Mouse (Mus musculus) heart, postnatal 25 days (tissue): ENCODE results near the gene Fan1. TPM values are rescaled to one million over a fixed set of nuclear protein-coding genes. Genes with fewer than 3 reads are reported as not detected.

Experiments used
- DNase-seq: peaks from one replicate; pipeline ENCODE4 v3.0.0; 2022; ENCODE audit warnings: low spot score
- intact Hi-C: fragments of 180-260 bp; cut with DNase I; formaldehyde crosslinking; loops from one replicate; pipeline ENCODE4 v1.15.1; 2025
- total RNA-seq, 2 experiments: library from RNA; stranded (reverse); gene quantifications; 2 replicates each; pipeline ENCODE4 v1.2.3; 2021

Gene Fan1
- total RNA-seq, 2 experiments from 2014 or later, result 8.4 to 8.8 TPM

DNA sequence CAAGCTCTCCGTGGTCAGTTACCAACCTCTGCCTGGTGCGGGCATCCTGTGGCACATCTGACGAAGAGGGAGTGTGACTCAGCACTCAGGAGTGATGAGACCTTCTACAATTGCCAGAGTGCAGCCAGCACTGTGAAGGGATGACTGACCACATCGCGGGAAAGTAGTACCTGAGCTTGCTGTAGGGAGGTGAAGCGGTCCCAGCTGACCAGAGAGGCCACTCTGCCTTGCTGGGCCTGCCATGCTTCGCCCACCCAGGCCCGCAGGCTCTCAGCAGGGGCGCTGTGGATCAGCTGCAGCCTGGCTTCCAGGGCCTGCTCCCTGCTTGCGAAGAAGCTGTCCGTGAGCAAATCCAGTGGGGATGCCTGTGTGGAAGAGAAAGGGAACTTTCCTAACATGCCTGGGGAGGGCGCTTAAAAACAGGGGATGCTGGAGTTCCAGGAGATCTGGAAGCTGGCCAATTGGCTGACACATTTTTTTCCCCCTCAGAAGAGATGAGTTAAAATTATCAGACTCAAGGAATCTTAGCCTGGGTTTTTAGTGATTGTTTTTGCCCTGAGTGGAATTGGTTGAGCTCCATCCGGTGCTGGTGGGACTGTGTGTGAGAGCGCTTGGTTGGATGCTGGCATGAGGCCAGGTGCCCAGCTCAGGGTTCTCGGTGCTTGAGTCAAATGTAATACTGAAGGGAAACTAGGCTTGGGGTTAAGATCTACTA is 24.6 kb downstream of the Fan1 start:
- intact Hi-C loops, result no loop called here

DNA sequence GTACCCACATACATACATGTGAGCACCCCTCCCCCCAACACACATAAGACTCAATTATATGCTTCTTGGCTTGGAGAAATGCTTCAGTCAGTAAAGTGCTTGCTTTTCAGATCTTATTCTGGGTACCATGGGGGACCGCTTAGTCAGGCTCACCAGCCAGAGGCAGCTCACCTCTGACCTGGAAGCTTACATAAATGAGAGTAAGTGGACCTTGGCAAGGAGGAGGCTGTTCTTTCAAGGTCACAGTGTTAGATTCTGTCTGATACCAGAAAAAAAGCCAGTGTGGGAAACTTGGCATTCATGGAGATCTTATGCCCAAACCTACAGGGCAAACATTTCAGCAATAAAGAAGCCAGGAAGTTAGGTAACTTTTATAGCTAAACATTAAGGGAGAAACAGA is 26.1 kb downstream of the Fan1 start:
- intact Hi-C loops, result no loop called here
- no peak for DNase-seq

More for the DNA sequence above, 24.6 kb downstream of the Fan1 start:
- no peak for DNase-seq

GRCm38 (mm10) chr7:64332686-64333085 is 41.2 kb downstream of the Fan1 start:
- DNase-seq, result no peak
- intact Hi-C loops, result no loop called here

GRCm38 (mm10) chr7:64331309-64331708 is 42.6 kb downstream of the Fan1 start:
- intact Hi-C loops, result no loop called here
- DNase-seq, result no peak

GRCm38 (mm10) chr7:64327486-64327885 is 46.4 kb downstream of the Fan1 start:
- intact Hi-C loops, result loop anchor here (1.0 to 2.0 kb wide), 2 partner anchors 45 to 162 kb away; no protein-coding TSS in a partner anchor

GRCm38 (mm10) chr7:64326892-64327291 is 47.0 kb downstream of the Fan1 start:
- DNase-seq, result peak; percentile 27
- intact Hi-C loops, result loop anchor here (1.0 to 2.0 kb wide), 2 partner anchors 46 to 162 kb away; no protein-coding TSS in a partner anchor

More at GRCm38 (mm10) chr7:64327486-64327885, 46.4 kb downstream of the Fan1 start:
- no peak for DNase-seq

DNA sequence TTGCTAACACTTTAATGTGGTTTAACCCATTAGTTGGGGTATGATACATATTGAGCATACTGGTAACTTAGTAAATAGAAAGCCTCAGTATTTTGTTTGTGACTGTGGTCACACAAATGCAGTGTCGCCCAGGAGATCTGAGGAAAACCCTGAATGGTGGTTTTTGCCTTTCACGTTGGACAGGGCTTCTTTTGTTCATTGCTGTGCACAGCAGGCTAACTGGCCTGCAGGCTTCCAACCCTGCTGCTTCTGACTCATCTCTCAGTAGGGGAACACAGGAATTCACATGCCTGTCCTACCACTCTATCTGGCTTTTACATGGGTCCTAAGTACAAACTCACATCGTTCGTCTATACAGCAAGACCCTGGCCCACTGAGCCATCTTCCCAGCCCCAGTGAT is 52.2 kb downstream of the Fan1 start:
- intact Hi-C loops, result no loop called here
- DNase-seq, result no peak

- DNase-seq, result no peak
- intact Hi-C loops, result no loop called here
These were observed 52.8 kb downstream of the Fan1 start for GRCm38 (mm10) chr7:64321125-64321524.

- no peak for DNase-seq
- intact Hi-C loops, result no loop called here
These were observed 61.1 kb downstream of the Fan1 start for GRCm38 (mm10) chr7:64312811-64313210.

DNA sequence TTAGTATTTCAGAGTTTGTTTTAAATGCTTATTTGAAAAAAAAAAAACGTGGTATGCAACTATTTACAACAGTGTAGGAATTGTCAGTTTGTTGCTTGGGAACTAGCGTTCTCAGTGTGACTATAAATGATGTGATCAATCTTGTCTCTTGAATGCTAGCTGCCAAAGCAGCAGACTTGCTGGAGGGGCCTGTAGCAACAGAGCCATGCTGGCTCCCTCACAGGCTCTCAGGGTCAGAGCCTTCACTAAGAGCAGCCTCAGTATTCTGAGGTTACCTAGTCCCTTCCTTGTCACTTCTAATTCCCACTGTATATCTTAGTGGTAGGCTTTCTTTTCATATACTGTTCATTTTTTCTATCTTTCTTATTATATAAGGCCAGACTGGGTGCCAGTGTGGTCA is 63.1 kb downstream of the Fan1 start:
- intact Hi-C loops, result no loop called here
- no peak for DNase-seq

GRCm38 (mm10) chr7:64310241-64310640 is 63.7 kb downstream of the Fan1 start:
- no peak for DNase-seq
- intact Hi-C loops, result no loop called here

Other genes with a start within 250 kb of the Fan1 start
- gene Trpm1, start 220.3 kb downstream of the Fan1 start, total RNA-seq, result not detected
- 10 to 100 TPM; 11.9 to 12.0 TPM for gene Mtmr10, start 86.4 kb downstream of the Fan1 start, total RNA-seq
- 10 to 100 TPM; 12.2 to 14.7 TPM for gene Mphosph10, start 18.2 kb upstream of the Fan1 start, total RNA-seq
- gene Mcee, start 18.5 kb upstream of the Fan1 start, total RNA-seq, result 100 to 1,000 TPM; 181 to 187 TPM
- gene Apba2, start 127.6 kb upstream of the Fan1 start, total RNA-seq, result under 1 TPM; 0.44 to 0.87 TPM